ENCODE assay signal across 23 mouse cellular contexts in the genomic region with DNA sequence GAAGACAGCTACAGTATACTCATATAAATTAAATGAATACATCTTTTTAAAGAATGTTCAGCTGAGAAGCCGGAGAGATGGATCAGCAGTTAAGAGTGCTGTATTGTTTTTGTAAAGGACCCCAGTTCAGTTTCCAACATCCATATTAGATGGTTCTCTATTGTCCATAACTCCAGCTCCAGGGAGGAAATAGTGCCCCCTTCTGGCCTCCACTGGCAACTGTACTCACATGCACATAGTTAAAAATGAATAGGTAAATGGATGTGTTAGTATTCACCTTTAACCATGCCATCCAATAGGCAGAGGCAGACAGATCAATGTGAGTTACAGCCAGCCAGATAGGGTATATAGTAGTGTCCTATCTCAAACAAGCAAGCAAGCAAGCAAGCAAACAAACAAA. TPM values are rescaled to one million over a fixed set of nuclear protein-coding genes. Genes with fewer than 3 reads are reported as not detected.
DNase-seq lines count a peak whose midpoint lies in the region; ATAC-seq and TF ChIP-seq lines count a peak whose summit lies in the region.
"Had no signal": no experiment of that assay in that cellular context is flagged by ENCODE, and none has a peak within 500 bp of the region (broad histone marks: within the 10 kb centered on the region; RNA-seq: fewer than 3 reads in every experiment).

No protein-coding gene starts in this region.

- no peak overlapping the region for H3K27ac ChIP-seq in intestine, postnatal 0 days (ENCODE audit: low read depth, low read length)
- no peak overlapping the region for H3K27ac ChIP-seq in intestine, embryonic 15.5 days
- no peak overlapping the region for H3K27ac ChIP-seq in neural tube, embryonic 15.5 days (replicated peaks)
- no peak overlapping the region for H3K27ac ChIP-seq in MEL (ENCODE audit: control insufficient read depth, low read depth, low read length)
- H3K27ac ChIP-seq: embryonic facial prominence, embryonic 12.5 days; liver, embryonic 14.5 days; lung, embryonic 15.5 days; midbrain, embryonic 15.5 days had no signal

- WGBS in intestine, postnatal 0 days = 95% methylated on average over 1 of the region's 1 CpGs
- WGBS in intestine, embryonic 15.5 days = 92% methylated on average over 1 of the region's 1 CpGs
- WGBS in neural tube, embryonic 15.5 days = 92% methylated on average over 1 of the region's 1 CpGs

- TF ChIP-seq RAD21 in MEL (IDR thresholded peaks at IDR 0.05; ENCODE audit: low read depth, low read length) = peak; percentile 50

- no peaks in the 10 kb centered on the region for H3K36me3 ChIP-seq in intestine, postnatal 0 days (ENCODE audit: control insufficient read depth, insufficient read depth)
- H3K36me3 ChIP-seq in intestine, embryonic 15.5 days = no peaks in the 10 kb centered on the region
- H3K36me3 ChIP-seq in neural tube, embryonic 15.5 days = no peaks in the 10 kb centered on the region
- H3K36me3 ChIP-seq in MEL (ENCODE audit: control insufficient read depth in 1 of 2, insufficient read depth in 2 of 2, low read length in 2 of 2) = no peaks in the 10 kb centered on the region
- H3K36me3 ChIP-seq: embryonic facial prominence, embryonic 12.5 days; lung, embryonic 15.5 days; midbrain, embryonic 15.5 days had no signal

- no peak for TF ChIP-seq POLR2A in MEL (IDR thresholded peaks at IDR 0.05; ENCODE audit: control insufficient read depth in 1 of 2, insufficient read depth in 1 of 2, low read depth in 1 of 2, low read length in 2 of 2, poor library complexity in 1 of 2)

- TF ChIP-seq EP300 in MEL (IDR thresholded peaks at IDR 0.05; ENCODE audit: low read depth in 1 of 2, low read length in 2 of 2) = no peak

- TF ChIP-seq CTCF in intestine, postnatal 0 days (IDR thresholded peaks at IDR 0.05; ENCODE audit: low read depth) = 0 out of 2 replicates have a peak, but pooled peaks have one; percentile 29
- peak; percentile 38 to 67 (median 59); a peak in 5 of 6 replicates for TF ChIP-seq CTCF in MEL (IDR thresholded peaks at IDR 0.05 in 2 of 3, conservative IDR thresholded peaks at IDR 0.05 in 1 of 3; ENCODE audit: control insufficient read depth in 1 of 3, insufficient read depth in 1 of 3, low read depth in 2 of 3, low read length in 3 of 3, poor library complexity in 1 of 3, severe bottlenecking in 1 of 3)

- H3K79me2 ChIP-seq in MEL (ENCODE audit: control insufficient read depth, insufficient read depth, low read length, poor library complexity) = no peaks in the 10 kb centered on the region

- no peaks in the 10 kb centered on the region for H3K4me1 ChIP-seq in intestine, postnatal 0 days (replicated peaks; ENCODE audit: control insufficient read depth, insufficient read depth, low read length)
- no peaks in the 10 kb centered on the region for H3K4me1 ChIP-seq in intestine, embryonic 15.5 days (replicated peaks)
- H3K4me1 ChIP-seq in neural tube, embryonic 15.5 days = no peaks in the 10 kb centered on the region
- H3K4me1 ChIP-seq in MEL (ENCODE audit: control insufficient read depth in 1 of 2, insufficient read depth in 2 of 2, low read length in 2 of 2) = no peaks in the 10 kb centered on the region
- H3K4me1 ChIP-seq: embryonic facial prominence, embryonic 12.5 days; lung, embryonic 15.5 days; megakaryocyte, embryonic 14.5 days; midbrain, embryonic 15.5 days had no signal

- H3K27me3 ChIP-seq in intestine, postnatal 0 days (replicated peaks; ENCODE audit: control insufficient read depth, insufficient read depth, low read length) = no peaks in the 10 kb centered on the region
- H3K27me3 ChIP-seq in intestine, embryonic 15.5 days (replicated peaks) = no peaks in the 10 kb centered on the region
- H3K27me3 ChIP-seq in neural tube, embryonic 15.5 days (replicated peaks) = no peaks in the 10 kb centered on the region
- H3K27me3 ChIP-seq in MEL (ENCODE audit: control insufficient read depth in 1 of 2, insufficient read depth in 2 of 2, low read length in 2 of 2) = no peaks in the 10 kb centered on the region
- H3K27me3 ChIP-seq: embryonic facial prominence, embryonic 12.5 days; lung, embryonic 15.5 days; midbrain, embryonic 15.5 days had no signal

- peak; percentile 8 for DNase-seq in neural tube, embryonic 10.5 days (ENCODE audit: extremely low spot score, low spot score)
- DNase-seq in MEL (ENCODE audit: low read depth, low spot score) = peak; percentile 25
- DNase-seq in naive thymus-derived CD4-positive, alpha-beta T cell, adult 2 months (ENCODE audit: low read depth) = peak; percentile 31
- no peak for DNase-seq in urinary bladder, postnatal 14 days (ENCODE audit: low spot score)
- DNase-seq in testis, postnatal 10 days (ENCODE audit: low spot score) = no peak
- DNase-seq: adrenal gland, adult 8-10 months; cerebellum, adult 2 months; cerebellum, postnatal 25 days; kidney, adult 2 months; kidney, postnatal 14 days; layer of hippocampus, postnatal 36 days; lung, postnatal 36 days; thymus, postnatal 36 days had no signal

- H3K9me3 ChIP-seq in intestine, postnatal 0 days (ENCODE audit: control insufficient read depth) = no peaks in the 10 kb centered on the region
- H3K9me3 ChIP-seq in intestine, embryonic 15.5 days = no peaks in the 10 kb centered on the region
- no peaks in the 10 kb centered on the region for H3K9me3 ChIP-seq in neural tube, embryonic 15.5 days (replicated peaks)
- H3K9me3 ChIP-seq in MEL (replicated peaks; ENCODE audit: insufficient read depth, low read length) = no peaks in the 10 kb centered on the region
- H3K9me3 ChIP-seq: embryonic facial prominence, embryonic 12.5 days; lung, embryonic 15.5 days; megakaryocyte, embryonic 14.5 days; midbrain, embryonic 15.5 days had no signal

- H3K4me2 ChIP-seq in intestine, postnatal 0 days (replicated peaks; ENCODE audit: low read depth) = no peak overlapping the region
- H3K4me2 ChIP-seq in intestine, embryonic 15.5 days (replicated peaks) = no peak overlapping the region
- no peak overlapping the region for H3K4me2 ChIP-seq in neural tube, embryonic 15.5 days
- H3K4me2 ChIP-seq: embryonic facial prominence, embryonic 12.5 days; heart, embryonic 11.5 days; lung, embryonic 15.5 days; midbrain, embryonic 15.5 days had no signal

- ATAC-seq in intestine, postnatal 0 days = no peak
- no peak for ATAC-seq in intestine, embryonic 15.5 days
- no peak for ATAC-seq in neural tube, embryonic 15.5 days (ENCODE audit: low FRiP score)
- ATAC-seq: activated CD4-positive, CD25-positive, alpha-beta regulatory T cell, adult 4 months; midbrain, embryonic 15.5 days had no signal

- no peak overlapping the region for H3K9ac ChIP-seq in intestine, postnatal 0 days (ENCODE audit: low read depth, low read length)
- H3K9ac ChIP-seq in intestine, embryonic 15.5 days = no peak overlapping the region
- H3K9ac ChIP-seq in neural tube, embryonic 15.5 days (replicated peaks) = no peak overlapping the region
- no peak overlapping the region for H3K9ac ChIP-seq in MEL (ENCODE audit: control insufficient read depth, low read depth, low read length, poor library complexity, severe bottlenecking)
- H3K9ac ChIP-seq: embryonic facial prominence, embryonic 12.5 days; liver, embryonic 14.5 days; lung, embryonic 15.5 days; midbrain, embryonic 15.5 days had no signal

- no peak overlapping the region for H3K4me3 ChIP-seq in intestine, postnatal 0 days (ENCODE audit: low read depth, low read length)
- H3K4me3 ChIP-seq in intestine, embryonic 15.5 days (replicated peaks) = no peak overlapping the region
- no peak overlapping the region for H3K4me3 ChIP-seq in neural tube, embryonic 15.5 days (replicated peaks)
- no peak overlapping the region for H3K4me3 ChIP-seq in MEL (ENCODE audit: control insufficient read depth in 1 of 2, insufficient read depth in 1 of 2, low read depth in 2 of 2, low read length in 2 of 2)
- H3K4me3 ChIP-seq: embryonic facial prominence, embryonic 12.5 days; lung, embryonic 15.5 days; megakaryocyte, embryonic 14.5 days; midbrain, embryonic 15.5 days had no signal

TF ChIP-seq in MEL, 35 proteins besides CTCF, POLR2A, EP300 and RAD21:
- no peak for TF ChIP-seq GATA1 (IDR thresholded peaks at IDR 0.05; ENCODE audit: low read depth, low read length)
- TF ChIP-seq ZC3H11A (IDR thresholded peaks at IDR 0.05; ENCODE audit: low read depth, low read length) = peak; percentile 45
- TF ChIP-seq SMC3 (IDR thresholded peaks at IDR 0.05; ENCODE audit: low read depth, low read length) = peak; percentile 70

RNA-seq across cellular contexts. Expression of gene Edn3, which starts 48.4 kb away (rescaled TPM):
- polyA plus RNA-seq in intestine, postnatal 0 days (2015; fragmentation: Nextera tagmentation; extraction: Ambion mirVana) = 5.1 and 5.4 TPM in 2 replicates
- 14.7 and 15.3 TPM in 2 replicates for polyA plus RNA-seq in intestine, embryonic 15.5 days (2015; fragmentation: Nextera tagmentation; extraction: Ambion mirVana)
- 4.7 and 11.0 TPM in 2 replicates for polyA plus RNA-seq in neural tube, embryonic 15.5 days (2015; fragmentation: Nextera tagmentation; extraction: Ambion mirVana)
- not detected in 2 replicates for total RNA-seq in MEL (2012; rRNA removed)
- not detected for polyA plus RNA-seq in MEL (2012; ENCODE audit: insufficient read depth in 1 of 2, insufficient read length in 2 of 2, low read depth in 1 of 2, low replicate concordance in 2 of 2, missing spikeins in 1 of 2)
- polyA plus RNA-seq: activated CD4-positive, CD25-positive, alpha-beta regulatory T cell, adult 4 months had no signal

Comparison
In these comparisons a context has a peak if more than half of its experiments do, and no peak if none do; other contexts are left out.
1. DNase-seq: peak in neural tube, embryonic 10.5 days (single experiment), MEL (single experiment) and naive thymus-derived CD4-positive, alpha-beta T cell, adult 2 months (single experiment); none in urinary bladder, postnatal 14 days (single experiment) and testis, postnatal 10 days (single experiment).